Mouse (Mus musculus) embryonic facial prominence, embryonic 10.5 days (tissue): ENCODE results near the gene Castor2. TPM values are rescaled to one million over a fixed set of nuclear protein-coding genes. Genes with fewer than 3 reads are reported as not detected.

Experiments used
- DNase-seq: peaks from one replicate; pipeline ENCODE4 v3.0.0-alpha.2; 2017; ENCODE audit warnings: low spot score
- H3K27ac ChIP-seq: fragments of 300-500 bp; sonication (generic); replicated peaks from 2 replicates; pipeline ENCODE4 v1.5.1; 2016; ENCODE audit warnings: mild to moderate bottlenecking
- H3K27me3 ChIP-seq: fragments of 300-500 bp; sonication (generic); replicated peaks from 2 replicates; pipeline ENCODE4 v1.6.1; 2016; ENCODE audit warnings: low read depth, mild to moderate bottlenecking; ENCODE audit not compliant: poor library complexity, severe bottlenecking
- H3K36me3 ChIP-seq: fragments of 300-500 bp; sonication (generic); replicated peaks from 2 replicates; pipeline ENCODE4 v1.6.1; 2016; ENCODE audit warnings: mild to moderate bottlenecking, moderate library complexity
- H3K4me1 ChIP-seq: fragments of 300-500 bp; sonication (generic); 2 replicates; pipeline ENCODE4 v1.6.1; 2016
- H3K4me3 ChIP-seq: fragments of 300-500 bp; sonication (generic); 2 replicates; pipeline ENCODE4 v1.5.1; 2016; ENCODE audit warnings: mild to moderate bottlenecking, moderate library complexity
- H3K9me3 ChIP-seq: fragments of 300-500 bp; sonication (generic); 2 replicates; pipeline ENCODE4 v1.6.1; 2016; ENCODE audit warnings: mild to moderate bottlenecking
- WGBS: fragments of 180-500 bp; shearing (Covaris S2); methylation state at CpG from one replicate; pipeline ENCODE4 v1.1.7; 2016; 5-methylcytosine and 5-hydroxymethylcytosine counted together
- polyA plus RNA-seq: library from polyadenylated mRNA; unstranded; fragments of >200 nt; fragmentation: Nextera tagmentation; extraction: Ambion mirVana; gene quantifications from 2 replicates; pipeline ENCODE4 v1.2.1, GENCODE M21; 2016

Gene Castor2
- polyA plus RNA-seq, 1 experiment from 2014 or later: 8.9 TPM

DNA sequence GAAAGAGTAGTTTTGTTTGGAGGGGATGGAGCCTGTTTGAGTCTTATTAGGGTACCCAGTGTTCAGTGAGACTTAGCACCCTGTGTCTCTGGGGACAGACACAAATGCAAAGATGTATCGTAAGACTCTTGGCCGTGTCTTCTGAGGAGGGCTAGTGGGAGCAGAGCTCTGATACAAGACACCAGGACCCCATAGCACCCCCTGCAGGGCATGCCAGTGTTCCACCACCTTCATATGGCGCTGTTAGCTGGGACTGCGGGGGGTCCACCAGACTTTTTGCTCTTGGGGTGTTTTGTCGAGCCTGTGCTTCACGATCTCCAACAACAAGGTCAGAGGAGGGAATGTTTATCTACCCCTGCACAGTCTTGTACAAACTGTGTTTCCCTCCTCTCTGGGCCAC is 39.9 kb downstream of the Castor2 start:
- Histone ChIP-seq H3K9me3 (no peaks in the 10 kb centered on the region), H3K27ac (no peak overlapping the region), H3K4me1 (peaks cover 4% of the 10 kb centered on the region; the same call in 1 of the 2 replicates), H3K27me3 (no peaks in the 10 kb centered on the region), H3K4me3 (no peak overlapping the region), H3K36me3 (peaks cover 73% of the 10 kb centered on the region)
- DNase-seq: no peak
- WGBS: 90% methylated on average over 6 of the region's 6 CpGs

DNA sequence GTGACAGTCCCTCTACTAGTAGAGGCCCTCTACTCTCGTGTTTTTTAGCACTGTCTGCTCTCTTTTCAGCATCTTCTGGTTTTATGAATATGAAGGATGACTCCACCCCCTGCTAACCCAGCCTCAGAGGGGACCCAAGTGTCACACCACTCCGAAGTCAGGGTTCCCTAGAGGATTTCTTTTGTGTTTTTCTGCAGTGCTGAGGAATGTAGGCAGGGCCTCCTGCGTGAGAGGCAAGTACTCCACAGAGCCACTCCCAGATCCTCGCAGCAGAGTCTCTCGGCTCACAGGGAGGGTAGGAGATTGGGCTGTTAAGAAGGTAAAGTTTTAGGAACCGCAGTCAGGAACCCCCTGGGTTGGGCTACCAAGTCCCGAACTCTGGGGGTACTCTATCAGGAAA is 41.7 kb downstream of the Castor2 start:
- Histone ChIP-seq H3K4me3 (no peak overlapping the region), H3K4me1 (peaks cover 4% of the 10 kb centered on the region; the same call in 1 of the 2 replicates), H3K9me3 (0 out of 2 replicates have a peak, but pooled peaks cover 7% of the 10 kb centered on the region), H3K27ac (no peak overlapping the region), H3K36me3 (peaks cover 69% of the 10 kb centered on the region), H3K27me3 (no peaks in the 10 kb centered on the region)
- WGBS: 76% methylated on average over 7 of the region's 7 CpGs
- no peak for DNase-seq

DNA sequence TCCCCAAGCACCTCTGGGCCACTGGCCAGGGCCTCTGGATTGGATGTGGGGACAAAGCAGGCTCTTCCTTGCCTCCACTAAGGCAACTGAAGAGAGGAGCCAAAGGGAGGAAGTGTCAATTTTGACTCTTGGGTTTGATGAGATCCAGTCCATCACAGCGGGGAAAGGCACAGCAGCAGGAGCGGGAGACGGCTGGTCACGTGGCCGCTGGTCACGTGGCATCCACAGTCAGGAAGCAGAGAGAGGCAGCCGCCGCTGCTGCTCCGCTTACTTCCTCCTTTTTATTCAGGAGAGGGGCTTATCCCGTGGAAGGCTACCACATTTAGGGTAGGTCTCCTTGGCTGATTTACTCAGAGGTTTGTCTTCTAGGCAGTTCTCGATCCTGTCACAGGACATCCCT is 42.9 kb downstream of the Castor2 start:
- Histone ChIP-seq H3K9me3 (0 out of 2 replicates have a peak, but pooled peaks cover 7% of the 10 kb centered on the region), H3K27me3 (no peaks in the 10 kb centered on the region), H3K36me3 (peaks cover 66% of the 10 kb centered on the region), H3K4me3 (no peak overlapping the region), H3K4me1 (peaks cover 4% of the 10 kb centered on the region; the same call in 1 of the 2 replicates), H3K27ac (no peak overlapping the region)
- 79% methylated on average over 11 of the region's 11 CpGs for WGBS
- DNase-seq: no peak

DNA sequence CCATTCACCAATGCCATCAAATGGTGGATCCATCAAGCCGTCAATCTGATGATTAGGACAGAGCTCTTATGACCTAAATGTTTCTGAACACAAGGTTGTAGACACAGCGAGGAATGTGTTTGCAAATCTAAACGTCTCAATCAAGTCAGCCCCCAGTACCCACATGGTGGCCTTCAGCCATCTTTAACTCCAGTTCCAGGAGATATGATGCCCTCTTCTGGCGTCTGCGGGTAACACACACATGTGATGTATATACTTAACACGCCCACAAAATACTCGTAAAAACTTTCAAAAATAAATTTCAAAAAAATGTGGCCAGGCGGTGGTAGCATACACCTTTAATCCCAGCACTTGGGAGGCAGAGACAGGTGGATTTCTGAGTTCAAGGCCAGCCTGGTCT is 45.5 kb downstream of the Castor2 start:
- no peak overlapping the region for H3K27ac ChIP-seq
- H3K36me3 ChIP-seq: peaks cover 75% of the 10 kb centered on the region

DNA sequence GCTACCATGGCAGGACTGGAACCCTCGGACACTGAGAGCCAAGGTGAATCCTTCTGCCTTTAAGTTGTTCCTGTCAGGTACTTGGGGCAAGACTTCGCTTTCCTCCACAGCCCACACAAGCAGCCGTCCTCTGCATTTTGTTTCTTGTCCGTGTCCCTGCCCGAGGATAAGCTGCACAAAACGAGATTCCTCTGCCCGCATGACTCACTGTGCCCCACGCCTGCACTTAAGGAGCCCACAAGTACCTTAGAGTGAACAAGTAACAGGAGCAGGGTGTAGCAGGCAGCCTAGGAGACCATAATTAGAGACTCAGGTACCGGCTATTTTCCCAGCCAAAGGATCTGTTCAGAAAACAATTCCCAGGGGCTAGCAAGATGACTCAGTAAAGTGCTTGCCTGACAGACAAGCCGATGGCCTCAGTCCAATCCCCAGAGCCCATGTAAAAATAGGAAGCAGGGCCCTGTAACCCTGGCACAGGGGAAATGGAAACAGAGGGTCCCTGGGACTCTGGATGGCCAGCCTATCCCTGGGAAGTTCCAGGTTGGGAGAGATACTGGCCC is 47.8 kb downstream of the Castor2 start:
- no peak for DNase-seq
- WGBS: 86% methylated on average over 10 of the region's 10 CpGs
- Histone ChIP-seq H3K4me3 (no peak overlapping the region), H3K27ac (no peak overlapping the region), H3K36me3 (peaks cover 86% of the 10 kb centered on the region), H3K27me3 (no peaks in the 10 kb centered on the region), H3K4me1 (peaks cover 4% of the 10 kb centered on the region; the same call in 1 of the 2 replicates), H3K9me3 (0 out of 2 replicates have a peak, but pooled peaks cover 7% of the 10 kb centered on the region)

More for the DNA sequence above, 45.5 kb downstream of the Castor2 start:
- 93% methylated on average over 8 of the region's 8 CpGs for WGBS
- Histone ChIP-seq H3K9me3 (0 out of 2 replicates have a peak, but pooled peaks cover 7% of the 10 kb centered on the region), H3K4me3 (no peak overlapping the region), H3K27me3 (no peaks in the 10 kb centered on the region), H3K4me1 (peaks cover 4% of the 10 kb centered on the region; the same call in 1 of the 2 replicates)
- DNase-seq: no peak

DNA sequence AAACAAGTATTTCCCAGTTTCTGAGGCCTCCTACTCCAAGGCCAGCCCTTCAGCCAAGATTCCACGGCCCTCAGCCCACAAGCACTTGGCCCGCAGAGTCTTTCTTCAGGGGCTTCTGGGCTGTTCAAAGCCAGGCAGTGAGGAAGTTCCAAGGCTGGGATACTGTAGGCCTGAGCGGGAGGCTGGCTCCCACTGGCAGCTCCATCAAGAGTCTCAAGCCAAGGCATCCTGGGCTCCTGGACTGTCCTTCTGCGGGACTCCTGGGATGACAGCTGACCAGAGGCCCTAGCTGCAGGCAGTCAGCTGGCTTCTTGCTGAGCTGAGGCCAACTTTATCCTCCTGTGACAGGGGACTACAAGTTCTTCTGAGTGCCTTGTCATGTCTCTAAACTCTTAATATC is 48.6 kb downstream of the Castor2 start:
- no peaks in the 10 kb centered on the region for H3K27me3 ChIP-seq
- no peak overlapping the region for H3K4me3 ChIP-seq
- 90% methylated on average over 4 of the region's 4 CpGs for WGBS
- peaks cover 87% of the 10 kb centered on the region for H3K36me3 ChIP-seq
- no peak for DNase-seq
- H3K27ac ChIP-seq: no peak overlapping the region
- H3K9me3 ChIP-seq: 0 out of 2 replicates have a peak, but pooled peaks cover 7% of the 10 kb centered on the region
- H3K4me1 ChIP-seq: peaks cover 3% of the 10 kb centered on the region; the same call in 1 of the 2 replicates

DNA sequence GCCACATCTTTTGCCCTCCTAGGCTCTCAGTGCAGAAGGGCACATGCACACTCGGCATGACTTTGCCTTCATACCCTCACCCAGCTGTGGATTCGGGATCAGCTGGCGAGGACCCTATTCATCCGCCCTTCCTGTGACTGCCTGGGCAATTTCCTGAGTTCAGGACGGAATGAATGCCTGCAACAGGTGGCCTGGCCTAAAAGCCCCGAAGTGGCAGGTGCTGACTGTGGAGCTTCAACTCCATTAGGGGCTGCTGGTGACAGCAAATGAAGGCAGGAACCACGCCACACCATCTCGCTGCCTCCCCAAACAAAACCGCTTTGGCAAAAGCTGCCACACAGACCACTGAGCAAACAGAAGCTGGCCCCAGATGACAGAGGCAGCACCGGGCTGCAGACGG is 52.4 kb downstream of the Castor2 start:
- no peak overlapping the region for H3K27ac ChIP-seq
- H3K36me3 ChIP-seq: peaks cover 98% of the 10 kb centered on the region
- 85% methylated on average over 11 of the region's 11 CpGs for WGBS
- H3K4me1 ChIP-seq: no peaks in the 10 kb centered on the region
- no peak for DNase-seq
- H3K9me3 ChIP-seq: no peaks in the 10 kb centered on the region
- no peaks in the 10 kb centered on the region for H3K27me3 ChIP-seq
- no peak overlapping the region for H3K4me3 ChIP-seq

DNA sequence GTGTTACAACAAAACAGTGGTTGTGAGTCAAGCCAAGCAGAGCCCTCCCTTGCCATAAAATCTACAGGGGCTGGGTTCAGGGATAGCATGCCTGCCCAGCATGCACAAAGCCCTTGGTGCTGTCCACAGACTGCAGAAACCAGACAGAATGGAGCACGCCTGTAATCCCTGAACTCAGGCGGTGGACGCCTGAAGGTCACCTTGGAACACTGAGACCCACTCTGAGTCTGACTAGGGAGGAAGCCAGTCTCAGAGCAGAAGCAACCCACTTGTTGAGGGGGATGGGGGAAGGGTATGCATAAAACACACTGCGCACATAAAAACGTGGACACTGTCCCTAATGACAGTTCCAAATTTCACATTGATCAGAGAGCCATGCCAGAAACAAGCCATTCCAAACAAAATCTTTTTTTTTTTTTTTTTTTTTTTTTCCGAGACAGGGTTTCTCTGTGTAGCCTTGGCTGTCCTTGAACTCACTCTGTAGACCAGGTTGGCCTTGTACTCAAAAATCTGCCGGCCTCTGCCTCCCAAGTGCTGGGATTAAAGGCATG is 56.5 kb downstream of the Castor2 start:
- Histone ChIP-seq H3K9me3 (no peaks in the 10 kb centered on the region), H3K27me3 (no peaks in the 10 kb centered on the region), H3K27ac (no peak overlapping the region), H3K4me1 (no peaks in the 10 kb centered on the region), H3K36me3 (peaks cover 97% of the 10 kb centered on the region), H3K4me3 (no peak overlapping the region)
- 93% methylated on average over 7 of the region's 7 CpGs for WGBS
- DNase-seq: no peak

DNA sequence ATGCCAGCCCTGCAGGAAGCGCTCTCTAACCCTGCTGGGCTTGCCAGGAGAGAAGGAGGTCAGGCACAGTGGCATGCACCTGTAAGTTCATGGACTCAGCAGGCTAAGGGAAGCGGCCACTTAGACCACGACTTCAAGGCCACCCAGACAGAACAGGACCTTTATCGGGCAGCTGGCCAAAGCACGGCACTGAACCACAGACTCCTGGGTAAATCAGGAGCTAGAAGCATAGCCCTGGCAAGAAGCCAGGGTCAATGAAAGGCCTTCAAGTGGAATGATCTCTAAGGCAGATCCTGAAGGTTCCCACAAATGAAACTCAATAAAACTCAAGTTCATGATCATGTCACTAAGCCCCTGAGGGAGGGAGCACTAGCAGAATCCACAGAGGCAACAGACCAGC is 65.2 kb downstream of the Castor2 start:
- peaks cover 97% of the 10 kb centered on the region for H3K36me3 ChIP-seq
- H3K27me3 ChIP-seq: no peaks in the 10 kb centered on the region
- H3K4me3 ChIP-seq: no peak overlapping the region
- no peak overlapping the region for H3K27ac ChIP-seq
- WGBS: 90% methylated on average over 5 of the region's 5 CpGs
- no peaks in the 10 kb centered on the region for H3K9me3 ChIP-seq
- no peak for DNase-seq
- no peaks in the 10 kb centered on the region for H3K4me1 ChIP-seq

DNA sequence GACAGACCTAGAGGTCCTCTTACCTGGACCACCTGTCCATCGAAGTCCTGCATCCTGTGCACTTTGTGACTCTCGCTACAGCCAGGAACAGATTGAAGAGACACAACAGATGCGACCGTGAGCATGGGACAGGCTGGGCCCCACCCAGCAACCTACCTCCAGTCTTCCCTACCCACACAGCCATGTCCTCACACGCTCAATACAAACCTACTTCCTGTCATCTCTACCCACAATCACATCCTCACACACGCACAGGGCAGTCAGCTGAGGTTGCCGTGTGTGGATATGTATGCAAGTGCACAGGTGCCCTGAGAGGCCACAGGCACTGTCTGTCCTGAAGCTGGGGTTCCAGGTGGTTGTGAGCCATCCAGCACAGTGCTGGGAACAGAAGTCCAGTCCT is 67.1 kb downstream of the Castor2 start:
- DNase-seq: no peak
- H3K4me1 ChIP-seq: no peaks in the 10 kb centered on the region
- 91% methylated on average over 7 of the region's 7 CpGs for WGBS
- H3K27me3 ChIP-seq: no peaks in the 10 kb centered on the region
- no peak overlapping the region for H3K4me3 ChIP-seq
- H3K27ac ChIP-seq: no peak overlapping the region
- no peaks in the 10 kb centered on the region for H3K9me3 ChIP-seq
- peaks cover 95% of the 10 kb centered on the region for H3K36me3 ChIP-seq

DNA sequence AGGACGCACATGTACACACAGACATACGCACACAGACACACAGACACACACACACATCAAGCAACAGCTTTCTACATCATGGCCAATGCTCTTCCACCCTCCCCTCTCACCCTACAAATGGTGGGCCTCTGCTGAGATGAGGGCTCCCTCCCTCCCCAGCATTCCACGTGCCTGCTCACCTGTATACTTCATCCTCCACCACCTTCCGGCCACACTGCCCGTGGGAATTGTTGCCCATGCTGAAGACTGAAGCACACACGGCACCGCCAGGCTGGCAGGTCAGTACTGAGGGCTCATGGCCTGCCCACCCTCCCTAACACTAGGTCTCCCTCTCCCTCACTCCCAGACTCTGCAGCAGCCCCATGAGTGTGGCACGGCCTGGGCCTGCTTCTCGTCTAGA is 68.5 kb downstream of the Castor2 start:
- Histone ChIP-seq H3K27ac (no peak overlapping the region), H3K27me3 (no peaks in the 10 kb centered on the region), H3K36me3 (peaks cover 93% of the 10 kb centered on the region), H3K4me3 (no peak overlapping the region), H3K9me3 (no peaks in the 10 kb centered on the region), H3K4me1 (no peaks in the 10 kb centered on the region; the same call in 1 of the 2 replicates)
- WGBS: 91% methylated on average over 9 of the region's 9 CpGs
- DNase-seq: no peak

DNA sequence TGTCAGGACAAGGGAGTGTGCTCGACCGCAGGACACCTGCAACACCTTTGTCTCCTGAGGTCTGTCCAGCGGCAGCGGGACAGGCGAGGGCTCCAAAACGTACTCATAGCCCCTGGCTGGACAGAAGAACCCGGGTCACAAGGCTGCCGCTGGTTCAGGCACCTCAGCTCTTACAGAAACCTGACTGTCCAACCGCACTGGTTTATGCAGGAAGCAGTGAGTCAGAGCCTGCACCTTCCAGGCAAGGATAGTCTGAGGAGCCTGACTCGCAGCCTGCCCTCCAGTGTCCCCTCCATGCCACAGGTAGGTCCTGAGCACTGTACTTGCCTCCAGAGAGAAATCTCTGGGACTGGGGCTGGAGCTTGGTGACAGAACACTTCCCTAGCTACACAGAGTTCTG is 69.7 kb downstream of the Castor2 start:
- no peak for DNase-seq
- no peaks in the 10 kb centered on the region for H3K27me3 ChIP-seq
- H3K4me3 ChIP-seq: no peak overlapping the region
- no peaks in the 10 kb centered on the region for H3K9me3 ChIP-seq
- H3K27ac ChIP-seq: no peak overlapping the region
- H3K36me3 ChIP-seq: peaks cover 89% of the 10 kb centered on the region
- no peaks in the 10 kb centered on the region; the same call in 1 of the 2 replicates for H3K4me1 ChIP-seq
- 88% methylated on average over 10 of the region's 10 CpGs for WGBS

DNA sequence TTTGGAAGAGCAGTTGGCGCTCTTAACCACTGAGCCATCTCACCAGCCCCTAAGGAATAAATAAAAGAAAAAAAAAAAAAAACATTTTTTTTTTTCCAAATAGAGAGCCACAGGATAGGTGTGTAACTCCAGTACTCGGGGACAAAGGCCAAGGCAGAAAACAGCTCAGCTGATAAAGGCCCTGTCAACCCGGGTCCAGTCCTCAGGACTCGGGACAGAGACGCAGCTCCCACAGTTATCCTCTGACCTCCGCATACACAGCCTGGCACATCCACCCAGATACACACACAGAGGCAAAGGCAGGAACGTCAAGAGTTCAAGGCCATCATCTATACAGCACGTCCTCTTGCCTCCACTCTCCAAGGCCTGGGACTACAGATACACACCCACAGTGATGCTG is 70.7 kb downstream of the Castor2 start:
- no peak for DNase-seq
- Histone ChIP-seq H3K9me3 (no peaks in the 10 kb centered on the region), H3K27me3 (no peaks in the 10 kb centered on the region), H3K36me3 (peaks cover 80% of the 10 kb centered on the region), H3K4me1 (peaks cover 7% of the 10 kb centered on the region), H3K27ac (no peak overlapping the region), H3K4me3 (no peak overlapping the region)
- 96% methylated on average over 8 of the region's 8 CpGs for WGBS
